Mouse (Mus musculus): ENCODE data around the gene Slc39a11.

Slc39a11 gene

GRCm38 (mm10) chr11:113631302-113631701, 18.6 kb downstream of the Slc39a11 start:
- no peak for DNase-seq

- DNase-seq: no peak
These were observed 19.2 kb downstream of the Slc39a11 start for GRCm38 (mm10) chr11:113630642-113631041.

- DNase-seq: peak in 1 of 2 experiments; percentile 35
These were observed 22.1 kb downstream of the Slc39a11 start for GRCm38 (mm10) chr11:113627785-113628184.

GRCm38 (mm10) chr11:113625437-113625836, 24.4 kb downstream of the Slc39a11 start:
- DNase-seq: no peak

GRCm38 (mm10) chr11:113622028-113622427, 27.9 kb downstream of the Slc39a11 start:
- no peak for DNase-seq

- DNase-seq: no peak
These were observed 28.9 kb downstream of the Slc39a11 start for GRCm38 (mm10) chr11:113621001-113621400.

- no peak for DNase-seq
These were observed 30.3 kb downstream of the Slc39a11 start for GRCm38 (mm10) chr11:113619420-113620080.

- peak; percentile 81 to 90 for DNase-seq
These were observed 31.0 kb downstream of the Slc39a11 start, which contains the start of gene Sstr2 for GRCm38 (mm10) chr11:113618672-113619419. Gene Sstr2, plus strand, starts transcription at chr11:113619342.

- DNase-seq: no peak
These were observed 31.6 kb downstream of the Slc39a11 start for GRCm38 (mm10) chr11:113618303-113618671.

GRCm38 (mm10) chr11:113617132-113617911, 32.6 kb downstream of the Slc39a11 start:
- DNase-seq: peak; percentile 64 to 85

GRCm38 (mm10) chr11:113614476-113614875, 35.4 kb downstream of the Slc39a11 start:
- DNase-seq: no peak

GRCm38 (mm10) chr11:113611664-113612611, 37.9 kb downstream of the Slc39a11 start:
- DNase-seq: peak; percentile 49 to 53

GRCm38 (mm10) chr11:113611112-113611646, 38.7 kb downstream of the Slc39a11 start:
- no peak for DNase-seq

- DNase-seq: peak in 1 of 2 experiments; percentile 58
These were observed 39.6 kb downstream of the Slc39a11 start for GRCm38 (mm10) chr11:113610266-113610665.

GRCm38 (mm10) chr11:113609581-113609980, 40.3 kb downstream of the Slc39a11 start:
- no peak for DNase-seq

GRCm38 (mm10) chr11:113607556-113607955, 42.3 kb downstream of the Slc39a11 start:
- no peak for DNase-seq

GRCm38 (mm10) chr11:113601616-113602343, 48.1 kb downstream of the Slc39a11 start:
- no peak for DNase-seq

GRCm38 (mm10) chr11:113600526-113601245, 49.2 kb downstream of the Slc39a11 start:
- DNase-seq: peak; percentile 28 to 71

GRCm38 (mm10) chr11:113597632-113598031, 52.2 kb downstream of the Slc39a11 start:
- DNase-seq: no peak

- DNase-seq: no peak
These were observed 54.7 kb downstream of the Slc39a11 start for GRCm38 (mm10) chr11:113595144-113595543.
